Mouse (Mus musculus) layer of hippocampus, adult 9-11 months (tissue): Measurements from ENCODE around the gene Wfikkn2.

Source experiments
- DNase-seq: peaks from one replicate; pipeline ENCODE4 v3.0.0; 2022

The Wfikkn2 gene

GRCm38 (mm10) chr11:94216247-94216646 is 29.6 kb downstream of the Wfikkn2 start:
- DNase-seq = no peak

GRCm38 (mm10) chr11:94215581-94215980 is 30.2 kb downstream of the Wfikkn2 start:
- DNase-seq = no peak

GRCm38 (mm10) chr11:94213735-94214594 is 31.8 kb downstream of the Wfikkn2 start:
- no peak for DNase-seq

- DNase-seq = no peak
Measured at GRCm38 (mm10) chr11:94212997-94213396, 32.8 kb downstream of the Wfikkn2 start.

GRCm38 (mm10) chr11:94212489-94212836 is 33.3 kb downstream of the Wfikkn2 start:
- DNase-seq = no peak

GRCm38 (mm10) chr11:94211651-94212488 is 33.9 kb downstream of the Wfikkn2 start:
- peak; percentile 57 for DNase-seq

GRCm38 (mm10) chr11:94211124-94211603 is 34.6 kb downstream of the Wfikkn2 start, which contains the start of gene Tob1:
Tob1 (plus strand) TSS chr11:94211454.
- DNase-seq = peak; percentile 99

GRCm38 (mm10) chr11:94210191-94211086 is 35.4 kb downstream of the Wfikkn2 start:
- peak; percentile 96 for DNase-seq

- DNase-seq = peak; percentile 63
Measured at GRCm38 (mm10) chr11:94209695-94210131, 36.1 kb downstream of the Wfikkn2 start.

GRCm38 (mm10) chr11:94208811-94209675 is 36.8 kb downstream of the Wfikkn2 start:
- DNase-seq = peak; percentile 49

GRCm38 (mm10) chr11:94206398-94207114 is 39.2 kb downstream of the Wfikkn2 start:
- DNase-seq = no peak

- DNase-seq = no peak
Measured at GRCm38 (mm10) chr11:94203066-94203465, 42.7 kb downstream of the Wfikkn2 start.

GRCm38 (mm10) chr11:94202106-94202505 is 43.7 kb downstream of the Wfikkn2 start:
- no peak for DNase-seq

- DNase-seq = no peak
Measured at GRCm38 (mm10) chr11:94200422-94200821, 45.4 kb downstream of the Wfikkn2 start.

GRCm38 (mm10) chr11:94199771-94200170 is 46.0 kb downstream of the Wfikkn2 start:
- DNase-seq = no peak

- no peak for DNase-seq
Measured at GRCm38 (mm10) chr11:94198405-94199146, 47.2 kb downstream of the Wfikkn2 start.

GRCm38 (mm10) chr11:94196311-94196710 is 49.5 kb downstream of the Wfikkn2 start:
- DNase-seq = no peak

GRCm38 (mm10) chr11:94193109-94193508 is 52.7 kb downstream of the Wfikkn2 start:
- DNase-seq = no peak

GRCm38 (mm10) chr11:94190665-94191064 is 55.1 kb downstream of the Wfikkn2 start:
- DNase-seq = no peak

GRCm38 (mm10) chr11:94189579-94189978 is 56.2 kb downstream of the Wfikkn2 start:
- DNase-seq = no peak
